Mouse (Mus musculus): ENCODE measurements around the gene Slc44a5. TPM values are rescaled to one million over a fixed set of nuclear protein-coding genes. Genes with fewer than 3 reads are reported as not detected.

Gene Slc44a5
- polyA plus RNA-seq, 1 experiment from 2014 or later: 0.53 TPM

DNA sequence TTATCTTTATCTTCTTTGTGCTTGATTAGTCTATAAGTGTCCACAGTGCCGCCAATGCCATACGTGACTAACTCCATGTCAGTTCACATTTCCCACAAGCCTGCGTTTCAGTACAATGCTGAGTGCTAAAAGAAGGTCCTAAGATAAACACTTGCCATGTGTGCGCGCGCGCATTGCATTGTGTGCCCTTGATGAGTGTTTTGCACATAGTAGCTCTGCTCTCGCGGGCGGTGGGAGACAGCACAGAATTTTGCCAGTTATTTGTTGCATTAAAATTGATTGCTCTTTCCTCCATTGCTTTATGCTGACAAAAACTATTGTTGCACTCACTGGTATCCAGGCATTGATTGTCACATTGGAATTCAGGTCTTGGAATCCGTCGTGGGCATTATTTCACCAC is 108.5 kb downstream of the Slc44a5 start:
- no peak overlapping the region for H3K9ac ChIP-seq (ENCODE audit: low read length)
- no peaks in the 10 kb centered on the region for H3K27me3 ChIP-seq (ENCODE audit: control insufficient read depth, insufficient read depth, low read length)
- H3K4me3 ChIP-seq (ENCODE audit: low read depth, low read length): no peak overlapping the region
- no peaks in the 10 kb centered on the region for H3K9me3 ChIP-seq (ENCODE audit: control insufficient read depth, low read length)
- ATAC-seq (ENCODE audit: low FRiP score, low TSS enrichment) (no peak), DNase-seq (ENCODE audit: low spot score) (no peak)
- H3K4me2 ChIP-seq (replicated peaks; ENCODE audit: low read depth): no peak overlapping the region
- H3K36me3 ChIP-seq (ENCODE audit: control insufficient read depth, insufficient read depth, low read length): no peaks in the 10 kb centered on the region
- H3K27ac ChIP-seq (replicated peaks): no peak overlapping the region
- H3K4me1 ChIP-seq (replicated peaks; ENCODE audit: control insufficient read depth, insufficient read depth): no peaks in the 10 kb centered on the region
- no peak for TF ChIP-seq CTCF (IDR thresholded peaks at IDR 0.05; ENCODE audit: low read depth)
- TF ChIP-seq EP300 (optimal IDR thresholded peaks at IDR 0.05): no peak
- WGBS: 68% methylated on average over 12 of the region's 12 CpGs

DNA sequence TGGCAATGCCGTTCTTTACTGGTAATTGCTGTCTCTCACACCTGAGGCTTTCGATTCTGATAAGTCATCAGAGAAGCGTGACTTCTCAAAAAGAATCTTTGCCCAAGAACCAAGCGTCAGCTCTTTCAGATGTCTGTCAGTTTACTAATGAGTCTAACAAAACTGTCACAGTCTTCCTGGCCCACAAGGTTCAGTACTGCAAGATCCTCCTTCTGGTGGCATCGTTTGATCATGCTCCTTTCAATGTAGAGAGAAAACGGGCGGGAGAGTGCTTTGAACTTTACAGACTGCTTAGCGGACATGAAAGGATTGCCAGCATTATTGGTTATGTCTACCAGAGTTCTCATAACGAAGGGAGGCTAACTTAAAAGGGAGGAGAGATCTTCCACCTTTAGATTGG is 109.0 kb downstream of the Slc44a5 start:
- Histone ChIP-seq H3K4me2 (replicated peaks; ENCODE audit: low read depth) (no peak overlapping the region), H3K4me3 (ENCODE audit: low read depth, low read length) (no peak overlapping the region), H3K9ac (ENCODE audit: low read length) (no peak overlapping the region), H3K4me1 (replicated peaks; ENCODE audit: control insufficient read depth, insufficient read depth) (no peaks in the 10 kb centered on the region), H3K27me3 (ENCODE audit: control insufficient read depth, insufficient read depth, low read length) (no peaks in the 10 kb centered on the region), H3K27ac (replicated peaks) (no peak overlapping the region), H3K36me3 (ENCODE audit: control insufficient read depth, insufficient read depth, low read length) (no peaks in the 10 kb centered on the region), H3K9me3 (ENCODE audit: control insufficient read depth, low read length) (no peaks in the 10 kb centered on the region)
- DNase-seq (ENCODE audit: low spot score) (no peak), ATAC-seq (ENCODE audit: low FRiP score, low TSS enrichment) (no peak)
- 67% methylated on average over 9 of the region's 9 CpGs for WGBS
- TF ChIP-seq EP300 (optimal IDR thresholded peaks at IDR 0.05): no peak
- TF ChIP-seq CTCF (IDR thresholded peaks at IDR 0.05; ENCODE audit: low read depth): no peak

- Histone ChIP-seq H3K9ac (ENCODE audit: low read length) (no peak overlapping the region), H3K36me3 (ENCODE audit: control insufficient read depth, insufficient read depth, low read length) (no peaks in the 10 kb centered on the region), H3K27ac (replicated peaks) (no peak overlapping the region), H3K9me3 (ENCODE audit: control insufficient read depth, low read length) (no peaks in the 10 kb centered on the region), H3K4me3 (ENCODE audit: low read depth, low read length) (no peak overlapping the region), H3K4me2 (replicated peaks; ENCODE audit: low read depth) (no peak overlapping the region), H3K4me1 (replicated peaks; ENCODE audit: control insufficient read depth, insufficient read depth) (no peaks in the 10 kb centered on the region), H3K27me3 (ENCODE audit: control insufficient read depth, insufficient read depth, low read length) (no peaks in the 10 kb centered on the region)
- TF ChIP-seq CTCF (IDR thresholded peaks at IDR 0.05; ENCODE audit: low read depth) (no peak), EP300 (optimal IDR thresholded peaks at IDR 0.05) (no peak)
- DNase-seq (ENCODE audit: low spot score) (no peak), ATAC-seq (ENCODE audit: low FRiP score, low TSS enrichment) (no peak)
- 68% methylated on average over 7 of the region's 7 CpGs for WGBS
Observed at GRCm38 (mm10) chr3:154082961-154083360, 109.7 kb downstream of the Slc44a5 start.

DNA sequence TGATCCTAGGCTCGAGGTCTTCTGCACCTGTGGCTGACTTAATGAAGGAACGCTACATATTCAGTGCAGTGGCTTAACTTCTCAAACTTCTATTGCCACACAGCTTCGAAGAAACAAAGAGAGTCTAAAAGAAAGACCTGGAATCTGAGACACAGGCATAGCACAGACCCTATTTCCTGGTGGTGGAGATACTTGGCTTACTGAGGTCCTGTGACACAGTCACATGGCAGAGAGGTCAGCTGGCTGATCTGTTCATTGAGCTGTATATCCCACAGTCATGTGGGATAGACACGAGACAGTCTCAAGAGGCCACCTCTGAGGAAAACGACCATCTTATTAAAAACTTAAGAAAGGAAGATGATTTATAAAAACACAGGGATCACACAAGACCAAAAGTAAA is 116.8 kb downstream of the Slc44a5 start:
- Histone ChIP-seq H3K36me3 (ENCODE audit: control insufficient read depth, insufficient read depth, low read length) (no peaks in the 10 kb centered on the region), H3K27me3 (ENCODE audit: control insufficient read depth, insufficient read depth, low read length) (no peaks in the 10 kb centered on the region), H3K9me3 (ENCODE audit: control insufficient read depth, low read length) (no peaks in the 10 kb centered on the region), H3K9ac (ENCODE audit: low read length) (no peak overlapping the region), H3K4me3 (ENCODE audit: low read depth, low read length) (no peak overlapping the region), H3K27ac (replicated peaks) (no peak overlapping the region), H3K4me1 (replicated peaks; ENCODE audit: control insufficient read depth, insufficient read depth) (0 out of 2 replicates have a peak, but pooled peaks cover 3% of the 10 kb centered on the region), H3K4me2 (replicated peaks; ENCODE audit: low read depth) (no peak overlapping the region)
- TF ChIP-seq EP300 (optimal IDR thresholded peaks at IDR 0.05) (no peak), CTCF (IDR thresholded peaks at IDR 0.05; ENCODE audit: low read depth) (no peak)
- ATAC-seq (ENCODE audit: low FRiP score, low TSS enrichment) (no peak), DNase-seq (ENCODE audit: low spot score) (no peak)
- 55% methylated on average over 5 of the region's 5 CpGs for WGBS

- Histone ChIP-seq H3K9me3 (ENCODE audit: control insufficient read depth, low read length) (no peaks in the 10 kb centered on the region), H3K9ac (ENCODE audit: low read length) (no peak overlapping the region), H3K36me3 (ENCODE audit: control insufficient read depth, insufficient read depth, low read length) (no peaks in the 10 kb centered on the region), H3K4me3 (ENCODE audit: low read depth, low read length) (no peak overlapping the region), H3K4me1 (replicated peaks; ENCODE audit: control insufficient read depth, insufficient read depth) (0 out of 2 replicates have a peak, but pooled peaks cover 3% of the 10 kb centered on the region), H3K4me2 (replicated peaks; ENCODE audit: low read depth) (peak overlapping the region; percentile 29; the same call in 1 of the 2 replicates), H3K27me3 (ENCODE audit: control insufficient read depth, insufficient read depth, low read length) (no peaks in the 10 kb centered on the region), H3K27ac (replicated peaks) (no peak overlapping the region)
- 51% methylated on average over 15 of the region's 15 CpGs for WGBS
- TF ChIP-seq EP300 (optimal IDR thresholded peaks at IDR 0.05) (no peak), CTCF (IDR thresholded peaks at IDR 0.05; ENCODE audit: low read depth) (no peak)
- DNase-seq (ENCODE audit: low spot score) (no peak), ATAC-seq (ENCODE audit: low FRiP score, low TSS enrichment) (no peak)
Observed at GRCm38 (mm10) chr3:154091468-154092338, 118.5 kb downstream of the Slc44a5 start.

DNA sequence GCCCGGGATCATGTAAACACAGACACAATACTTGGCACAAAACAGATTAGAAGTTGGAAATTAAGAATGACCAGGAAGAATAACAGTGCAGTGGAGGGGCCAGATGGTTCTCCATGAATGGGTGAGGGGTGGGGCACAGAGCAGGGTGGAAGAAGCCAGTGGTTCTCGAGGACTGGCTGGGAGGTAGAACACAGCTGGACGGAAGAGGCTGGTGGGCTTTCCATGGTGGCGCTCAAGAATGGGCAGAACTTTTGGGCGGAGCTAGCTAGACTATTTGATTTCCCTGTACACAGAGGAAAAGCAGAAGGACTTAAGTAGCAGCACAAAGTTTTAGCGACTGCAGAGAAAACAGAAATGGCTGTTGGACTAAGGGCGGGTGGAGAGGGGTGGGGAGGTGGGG is 119.2 kb downstream of the Slc44a5 start:
- DNase-seq (ENCODE audit: low spot score) (peak; percentile 16), ATAC-seq (ENCODE audit: low FRiP score, low TSS enrichment) (peak; percentile 51)
- Histone ChIP-seq H3K4me2 (replicated peaks; ENCODE audit: low read depth) (peak overlapping the region; percentile 29; the same call in 1 of the 2 replicates), H3K27me3 (ENCODE audit: control insufficient read depth, insufficient read depth, low read length) (no peaks in the 10 kb centered on the region), H3K27ac (replicated peaks) (no peak overlapping the region), H3K4me1 (replicated peaks; ENCODE audit: control insufficient read depth, insufficient read depth) (0 out of 2 replicates have a peak, but pooled peaks cover 3% of the 10 kb centered on the region), H3K36me3 (ENCODE audit: control insufficient read depth, insufficient read depth, low read length) (no peaks in the 10 kb centered on the region), H3K4me3 (ENCODE audit: low read depth, low read length) (no peak overlapping the region; the same call in 1 of the 2 replicates), H3K9ac (ENCODE audit: low read length) (no peak overlapping the region), H3K9me3 (ENCODE audit: control insufficient read depth, low read length) (no peaks in the 10 kb centered on the region)
- TF ChIP-seq CTCF (IDR thresholded peaks at IDR 0.05; ENCODE audit: low read depth) (no peak), EP300 (optimal IDR thresholded peaks at IDR 0.05) (no peak)
- 18% methylated on average over 7 of the region's 7 CpGs for WGBS
